Mouse (Mus musculus) bone marrow macrophage, adult 2 months (primary cell): ENCODE results near the gene Cobll1. TPM values are rescaled to one million over a fixed set of nuclear protein-coding genes. Genes with fewer than 3 reads are reported as not detected.

Source experiments
- H3K27ac ChIP-seq: 2 replicates; pipeline ENCODE4 v1.5.1; 2012; ENCODE audit warnings: low read depth, low read length; ENCODE audit not compliant: insufficient read depth
- H3K4me1 ChIP-seq: 2 replicates; pipeline ENCODE4 v1.6.1; 2012; ENCODE audit warnings: low read length; ENCODE audit not compliant: control insufficient read depth, insufficient read depth
- H3K4me3 ChIP-seq: 2 replicates; pipeline ENCODE4 v1.5.1; 2012; ENCODE audit warnings: mild to moderate bottlenecking, low read length, moderate library complexity; ENCODE audit not compliant: insufficient read depth
- CTCF ChIP-seq: IDR thresholded peaks from 2 replicates; pipeline ENCODE4 v1.5.1; 2012; ENCODE audit warnings: low read depth, mild to moderate bottlenecking, low read length, moderate library complexity
- POLR2A ChIP-seq: IDR thresholded peaks from 2 replicates; pipeline ENCODE4 v1.6.1; 2012; ENCODE audit warnings: mild to moderate bottlenecking, low read depth, low read length, borderline replicate concordance
- polyA plus RNA-seq: library from polyadenylated mRNA; stranded (reverse); fragments of >200 nt; gene quantifications from 2 replicates; pipeline ENCODE4 v1.2.4, GENCODE M21; 2012; ENCODE audit not compliant: missing spikeins, insufficient read depth, insufficient read length

Cobll1 gene
- polyA plus RNA-seq, 1 experiment = 0.60 TPM

GRCm38 (mm10) chr2:65237610-65238170 is 1.5 kb downstream of the Cobll1 start:
- TF ChIP-seq POLR2A (no peak), CTCF (no peak)
- no peaks in the 10 kb centered on the region for H3K4me1 ChIP-seq
- no peak overlapping the region; the same call in 1 of the 2 replicates for H3K4me3 ChIP-seq
- no peak overlapping the region for H3K27ac ChIP-seq

GRCm38 (mm10) chr2:65237116-65237515 is 2.1 kb downstream of the Cobll1 start:
- no peak overlapping the region for H3K4me3 ChIP-seq
- no peaks in the 10 kb centered on the region for H3K4me1 ChIP-seq
- no peak for TF ChIP-seq CTCF
- TF ChIP-seq POLR2A = no peak
- H3K27ac ChIP-seq = no peak overlapping the region

GRCm38 (mm10) chr2:65236644-65237043 is 2.6 kb downstream of the Cobll1 start:
- H3K27ac ChIP-seq = no peak overlapping the region
- TF ChIP-seq POLR2A (no peak), CTCF (no peak)
- no peaks in the 10 kb centered on the region for H3K4me1 ChIP-seq
- no peak overlapping the region for H3K4me3 ChIP-seq

GRCm38 (mm10) chr2:65232756-65233535 is 6.3 kb downstream of the Cobll1 start:
- H3K4me1 ChIP-seq = no peaks in the 10 kb centered on the region
- H3K27ac ChIP-seq = no peak overlapping the region
- no peak for TF ChIP-seq POLR2A
- H3K4me3 ChIP-seq = no peak overlapping the region

GRCm38 (mm10) chr2:65228426-65228825 is 10.8 kb downstream of the Cobll1 start:
- Histone ChIP-seq H3K27ac (no peak overlapping the region), H3K4me1 (no peaks in the 10 kb centered on the region), H3K4me3 (no peak overlapping the region)
- TF ChIP-seq POLR2A (no peak), CTCF (no peak)

- H3K27ac ChIP-seq = no peak overlapping the region
- no peaks in the 10 kb centered on the region for H3K4me1 ChIP-seq
- no peak for TF ChIP-seq CTCF
- no peak for TF ChIP-seq POLR2A
- H3K4me3 ChIP-seq = no peak overlapping the region
Measured at GRCm38 (mm10) chr2:65227898-65228290, 11.3 kb downstream of the Cobll1 start.

- no peak overlapping the region for H3K4me3 ChIP-seq
- TF ChIP-seq CTCF (no peak), POLR2A (no peak)
- no peaks in the 10 kb centered on the region for H3K4me1 ChIP-seq
- no peak overlapping the region for H3K27ac ChIP-seq
Measured at GRCm38 (mm10) chr2:65227154-65227897, 11.9 kb downstream of the Cobll1 start.

- H3K4me1 ChIP-seq = no peaks in the 10 kb centered on the region
- TF ChIP-seq POLR2A (no peak), CTCF (no peak)
- H3K27ac ChIP-seq = no peak overlapping the region
- H3K4me3 ChIP-seq = no peak overlapping the region
Measured at GRCm38 (mm10) chr2:65226494-65226893, 12.7 kb downstream of the Cobll1 start.

GRCm38 (mm10) chr2:65223956-65224735 is 15.1 kb downstream of the Cobll1 start:
- H3K4me1 ChIP-seq = no peaks in the 10 kb centered on the region
- no peak overlapping the region for H3K27ac ChIP-seq
- no peak for TF ChIP-seq POLR2A
- TF ChIP-seq CTCF = no peak
- no peak overlapping the region for H3K4me3 ChIP-seq

GRCm38 (mm10) chr2:65223012-65223411 is 16.2 kb downstream of the Cobll1 start:
- Histone ChIP-seq H3K27ac (no peak overlapping the region), H3K4me3 (no peak overlapping the region), H3K4me1 (no peaks in the 10 kb centered on the region)
- no peak for TF ChIP-seq CTCF
- TF ChIP-seq POLR2A = no peak
